Mouse (Mus musculus) adrenal gland, postnatal 10 days (tissue): Measurements from ENCODE around the gene Smco2. TPM values are rescaled to one million over a fixed set of nuclear protein-coding genes. Genes with fewer than 3 reads are reported as not detected.

Experiments used
- DNase-seq: peaks from one replicate; pipeline ENCODE4 v3.0.0; 2021; ENCODE audit warnings: mixed read lengths
- total RNA-seq, 2 experiments: library from RNA; stranded (reverse); gene quantifications; 2 replicates each; pipeline ENCODE4 v1.2.3; 2021

Gene Smco2
- total RNA-seq, 2 experiments from 2014 or later = not detected

DNA sequence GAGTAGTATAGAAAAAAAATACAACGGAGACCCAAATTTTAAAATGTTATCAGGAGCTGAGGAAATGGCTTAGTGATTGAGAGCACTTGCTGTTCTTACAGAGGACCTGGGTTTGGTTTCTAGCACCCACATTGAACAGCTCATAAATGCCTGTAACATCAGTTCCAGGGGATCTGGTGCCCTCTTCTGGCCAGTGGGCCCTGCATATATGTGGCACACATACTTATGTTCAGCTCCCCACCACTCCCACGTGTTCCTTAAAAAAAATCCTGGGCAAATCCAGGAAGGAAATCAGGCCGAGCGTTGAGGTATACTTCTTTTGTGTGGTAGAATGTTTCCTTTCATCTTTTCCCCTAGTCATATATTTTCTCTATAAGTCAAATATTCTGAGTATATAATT is 52.0 kb downstream of the Smco2 start:
- no peak for DNase-seq

DNA sequence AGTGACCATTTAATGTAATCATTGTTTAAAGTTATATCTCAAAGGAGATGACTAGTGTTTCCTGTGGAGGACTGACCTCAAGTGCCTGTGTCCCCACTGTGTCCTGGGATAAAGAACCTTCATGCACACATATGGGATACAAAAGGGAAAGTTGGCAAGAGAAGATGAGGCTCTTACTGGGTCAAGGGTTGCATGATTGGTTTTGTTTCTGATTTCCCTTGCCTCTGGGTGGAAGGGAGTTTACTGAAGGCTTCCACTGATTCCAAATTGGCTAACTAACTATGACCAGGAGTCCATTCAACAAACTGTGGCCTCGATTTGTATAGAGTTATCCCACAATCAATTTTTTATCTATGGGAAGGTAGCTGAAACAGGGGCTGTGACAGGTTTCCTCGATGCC is 53.7 kb downstream of the Smco2 start:
- no peak for DNase-seq

- no peak for DNase-seq
These were observed 54.8 kb downstream of the Smco2 start for GRCm38 (mm10) chr6:146904707-146905106.

DNA sequence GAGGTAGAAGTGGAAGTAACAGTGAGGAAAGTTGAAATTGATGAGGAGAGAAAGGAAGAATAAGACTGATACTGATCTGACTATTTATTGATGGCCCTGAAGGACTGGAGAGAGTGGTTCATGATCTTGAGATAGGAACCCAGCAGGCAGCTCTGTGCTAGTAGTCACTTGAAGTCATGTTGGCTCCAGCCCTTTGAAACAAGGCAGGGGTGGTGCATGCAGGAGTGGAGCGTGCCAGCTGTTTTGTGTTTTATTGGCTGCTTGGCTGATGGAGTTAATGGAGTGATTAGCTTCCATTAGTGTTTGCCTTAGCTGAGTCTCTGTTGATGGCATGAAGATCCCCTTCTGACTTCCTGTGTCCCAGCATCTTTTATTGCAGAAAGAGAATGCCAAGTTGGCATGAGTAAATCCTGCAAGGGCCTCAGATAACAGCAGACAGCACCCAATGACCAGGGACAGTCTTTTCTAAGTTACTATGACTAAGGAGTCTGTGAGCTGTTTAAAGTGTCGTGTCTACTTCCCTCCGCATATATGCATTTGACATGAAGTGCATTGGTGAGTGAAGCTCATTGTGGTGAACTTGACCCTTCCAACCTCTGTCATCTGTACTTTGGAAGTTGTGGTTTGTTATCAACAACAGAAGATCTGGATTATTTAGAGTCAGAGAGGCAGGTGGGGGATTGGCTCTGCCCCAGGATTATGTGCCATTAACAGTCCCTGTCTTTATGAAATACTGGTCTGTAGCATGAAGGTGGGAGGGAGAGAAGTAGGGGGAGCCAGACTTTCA is 56.3 kb downstream of the Smco2 start:
- DNase-seq = no peak

- DNase-seq = no peak
These were observed 57.3 kb downstream of the Smco2 start for GRCm38 (mm10) chr6:146907061-146907794.

DNA sequence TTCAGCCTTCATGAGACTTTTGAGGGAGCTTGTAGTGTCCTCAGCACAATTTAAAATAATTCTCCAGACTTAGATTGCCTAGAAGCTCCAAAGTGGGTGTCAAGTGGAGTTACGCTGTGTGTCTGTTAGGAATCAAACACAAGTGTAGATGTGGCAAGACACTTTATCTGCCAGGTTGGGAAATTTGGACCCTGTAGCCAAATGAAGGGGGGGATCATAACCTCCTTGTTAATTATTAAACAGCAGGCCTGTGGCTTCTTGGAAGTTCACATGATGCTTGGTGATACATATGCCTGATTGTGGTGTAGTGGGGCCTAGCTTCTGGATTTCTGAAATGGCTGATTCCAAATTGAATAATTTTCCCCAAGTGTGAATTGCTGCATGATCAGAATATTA is 57.9 kb downstream of the Smco2 start:
- DNase-seq = no peak

GRCm38 (mm10) chr6:146908801-146909200 is 58.9 kb downstream of the Smco2 start:
- no peak for DNase-seq

GRCm38 (mm10) chr6:146909725-146910489 is 60.0 kb downstream of the Smco2 start:
- no peak for DNase-seq

DNA sequence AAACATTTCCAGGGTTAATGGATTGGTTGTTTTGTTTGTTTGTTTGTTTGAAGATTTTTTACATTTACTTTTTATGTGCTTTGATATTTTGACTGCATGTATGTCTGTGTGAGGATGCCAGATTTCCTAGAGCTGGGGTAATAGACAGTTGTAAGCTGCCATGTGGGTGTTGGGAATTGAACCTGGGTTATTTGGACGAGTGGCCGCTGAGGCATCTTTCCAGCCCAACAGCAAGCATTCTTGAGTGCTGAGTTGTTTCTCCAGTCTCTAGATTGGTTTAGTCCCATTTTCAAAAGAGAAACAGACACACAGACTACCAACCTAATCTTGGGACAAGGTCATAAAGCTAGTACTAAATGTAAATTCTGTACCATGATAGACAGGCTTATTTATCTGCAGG is 60.9 kb downstream of the Smco2 start:
- no peak for DNase-seq

- DNase-seq = no peak
These were observed 63.1 kb downstream of the Smco2 start for GRCm38 (mm10) chr6:146912835-146913488.

DNA sequence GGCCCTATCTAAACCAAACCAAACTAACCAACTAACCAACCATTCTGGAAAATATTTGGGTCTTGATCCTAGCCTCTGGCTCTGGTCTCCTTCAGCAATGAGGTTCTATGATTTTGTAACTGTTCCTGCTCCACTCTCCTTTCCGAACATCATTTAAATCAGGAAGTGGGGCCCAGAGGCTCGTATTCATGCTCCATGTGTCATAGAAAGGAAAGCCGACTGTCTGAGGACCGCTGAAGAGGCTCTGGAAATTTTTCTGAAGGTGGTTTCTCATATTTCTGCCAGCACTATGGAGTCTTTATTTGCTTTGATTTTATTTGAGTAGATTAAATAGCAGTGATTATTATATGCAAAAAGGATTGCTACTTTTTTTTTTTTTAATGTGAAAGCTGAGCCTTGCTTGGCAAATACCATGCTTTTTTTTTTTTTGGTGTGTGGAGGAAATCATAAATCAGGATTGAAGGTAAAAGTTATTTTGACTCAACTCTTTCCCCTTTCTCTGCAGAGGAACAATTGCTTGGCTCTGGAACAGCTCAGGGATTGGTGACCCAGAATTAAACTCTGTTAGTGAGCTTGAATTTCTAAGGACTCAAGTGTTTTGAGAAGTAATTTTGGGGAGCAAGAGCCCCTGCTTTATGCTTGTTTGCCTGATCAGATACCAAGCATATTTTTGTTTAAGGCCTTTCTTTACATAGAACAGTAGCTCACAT is 63.7 kb downstream of the Smco2 start:
- DNase-seq = no peak

DNA sequence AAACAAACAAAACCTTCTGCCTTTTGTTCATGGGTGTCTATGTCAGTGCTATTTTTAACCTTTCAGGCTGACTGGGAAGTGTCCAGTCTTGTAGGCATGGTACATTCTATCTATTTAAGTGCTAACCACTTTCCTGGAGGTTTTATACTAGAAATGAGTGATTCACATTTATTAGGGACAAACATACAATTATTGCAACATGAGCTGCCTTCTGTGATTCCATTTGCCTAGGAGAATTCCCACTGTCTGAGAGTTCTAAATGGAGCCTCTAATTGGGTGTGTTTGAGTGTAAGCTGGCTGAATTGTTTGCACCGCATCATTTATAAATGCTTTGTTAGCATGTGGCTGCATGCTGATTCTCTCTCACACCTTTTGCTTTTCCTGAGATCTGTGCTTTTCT is 65.9 kb downstream of the Smco2 start:
- DNase-seq = no peak

DNA sequence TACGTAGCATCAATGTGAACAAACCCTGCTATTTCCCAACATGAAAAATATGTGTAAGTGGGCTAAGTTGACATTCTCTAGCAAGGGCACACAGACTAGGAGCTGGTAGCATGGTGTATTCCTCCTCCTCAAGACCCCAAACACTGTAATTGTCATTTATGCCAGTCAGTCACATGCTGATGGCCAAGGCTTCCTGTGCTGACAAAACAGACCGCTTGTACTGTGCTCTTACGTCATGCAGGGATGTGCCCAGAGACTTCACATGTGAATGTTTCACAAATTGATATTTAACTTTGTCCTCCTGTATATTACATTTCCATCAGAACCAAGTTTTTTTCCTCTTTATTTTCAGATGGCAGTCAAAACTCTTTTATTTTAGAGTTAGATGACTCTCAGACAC is 67.5 kb downstream of the Smco2 start:
- no peak for DNase-seq

- DNase-seq = no peak
These were observed 68.4 kb downstream of the Smco2 start for GRCm38 (mm10) chr6:146918341-146918740.

Other genes with a start within 250 kb of the Smco2 start
- gene Med21, start 207.6 kb upstream of the Smco2 start, total RNA-seq = 10 to 100 TPM; 55.1 to 59.5 TPM
- gene Tm7sf3, start 207.3 kb upstream of the Smco2 start, total RNA-seq = 10 to 100 TPM; 41.9 to 45.0 TPM
- 10 to 100 TPM; 13.3 to 17.6 TPM for gene Stk38l, start 125.1 kb upstream of the Smco2 start, total RNA-seq
- gene Arntl2, start 54.0 kb upstream of the Smco2 start, total RNA-seq = 1 to 10 TPM; 1.3 to 3.4 TPM
- gene Ppfibp1, start 38.4 kb downstream of the Smco2 start, total RNA-seq = 10 to 100 TPM; 89.2 to 94.4 TPM
- gene 1700034J05Rik, start 104.3 kb downstream of the Smco2 start, total RNA-seq = not detected
- under 1 TPM; 0.72 to 0.97 TPM for gene Rep15, start 182.5 kb downstream of the Smco2 start, total RNA-seq
- gene Mrps35, start 192.7 kb downstream of the Smco2 start, total RNA-seq = 100 to 1,000 TPM; 149 to 161 TPM
- gene Mansc4, start 236.9 kb downstream of the Smco2 start, total RNA-seq = under 1 TPM in 1 of 2 experiments, not detected in 1; 0.51 TPM
- 10 to 100 TPM; 21.6 to 22.4 TPM for gene Klhl42, start 241.3 kb downstream of the Smco2 start, total RNA-seq